Mouse (Mus musculus): ENCODE results near the gene Dchs2. TPM values are rescaled to one million over a fixed set of nuclear protein-coding genes. Genes with fewer than 3 reads are reported as not detected.

Gene Dchs2
- polyA plus RNA-seq, 1 experiment: 0.39 TPM

GRCm38 (mm10) chr3:83209646-83210045 lies 81.9 kb downstream of the Dchs2 start:
- no peak for DNase-seq
- Histone ChIP-seq H3K27me3 (ENCODE audit: control insufficient read depth, insufficient read depth, low read length) (no peaks in the 10 kb centered on the region), H3K4me3 (replicated peaks; ENCODE audit: insufficient read depth, low read depth, low read length) (no peak overlapping the region), H3K4me1 (ENCODE audit: control insufficient read depth, insufficient read depth, low read length) (no peaks in the 10 kb centered on the region), H3K27ac (ENCODE audit: insufficient read depth, low read length) (no peak overlapping the region)
- WGBS: 26% methylated on average over 9 of the region's 9 CpGs
- TF ChIP-seq CTCF (IDR thresholded peaks at IDR 0.05; ENCODE audit: borderline replicate concordance, insufficient read depth, low read depth, low read length): no peak
- no peak for TF ChIP-seq POLR2A (IDR thresholded peaks at IDR 0.05; ENCODE audit: borderline replicate concordance, insufficient read depth, low read length)

- Histone ChIP-seq H3K4me1 (ENCODE audit: control insufficient read depth, insufficient read depth, low read length) (no peaks in the 10 kb centered on the region), H3K27ac (ENCODE audit: insufficient read depth, low read length) (no peak overlapping the region), H3K27me3 (ENCODE audit: control insufficient read depth, insufficient read depth, low read length) (no peaks in the 10 kb centered on the region), H3K4me3 (replicated peaks; ENCODE audit: insufficient read depth, low read depth, low read length) (no peak overlapping the region)
- 70% methylated on average over 4 of the region's 4 CpGs for WGBS
- no peak for DNase-seq
- TF ChIP-seq POLR2A (IDR thresholded peaks at IDR 0.05; ENCODE audit: borderline replicate concordance, insufficient read depth, low read length) (no peak), CTCF (IDR thresholded peaks at IDR 0.05; ENCODE audit: borderline replicate concordance, insufficient read depth, low read depth, low read length) (no peak)
Measured at GRCm38 (mm10) chr3:83210210-83210609, 82.5 kb downstream of the Dchs2 start.

- Histone ChIP-seq H3K4me3 (replicated peaks; ENCODE audit: insufficient read depth, low read depth, low read length) (no peak overlapping the region), H3K27me3 (ENCODE audit: control insufficient read depth, insufficient read depth, low read length) (no peaks in the 10 kb centered on the region), H3K4me1 (ENCODE audit: control insufficient read depth, insufficient read depth, low read length) (no peaks in the 10 kb centered on the region), H3K27ac (ENCODE audit: insufficient read depth, low read length) (no peak overlapping the region)
- WGBS: 55% methylated on average over 5 of the region's 5 CpGs
- no peak for TF ChIP-seq CTCF (IDR thresholded peaks at IDR 0.05; ENCODE audit: borderline replicate concordance, insufficient read depth, low read depth, low read length)
- no peak for TF ChIP-seq POLR2A (IDR thresholded peaks at IDR 0.05; ENCODE audit: borderline replicate concordance, insufficient read depth, low read length)
- DNase-seq: no peak
Measured at GRCm38 (mm10) chr3:83211939-83212338, 84.2 kb downstream of the Dchs2 start.

- no peak for DNase-seq
- WGBS: 31% methylated on average over 7 of the region's 7 CpGs
- H3K4me1 ChIP-seq (ENCODE audit: control insufficient read depth, insufficient read depth, low read length): no peaks in the 10 kb centered on the region
Measured at GRCm38 (mm10) chr3:83212578-83212977, 84.8 kb downstream of the Dchs2 start.

GRCm38 (mm10) chr3:83218059-83218458 lies 90.3 kb downstream of the Dchs2 start:
- DNase-seq: no peak
- H3K27me3 ChIP-seq (ENCODE audit: control insufficient read depth, insufficient read depth, low read length): no peaks in the 10 kb centered on the region
- no peaks in the 10 kb centered on the region for H3K4me1 ChIP-seq (ENCODE audit: control insufficient read depth, insufficient read depth, low read length)
- TF ChIP-seq POLR2A (IDR thresholded peaks at IDR 0.05; ENCODE audit: borderline replicate concordance, insufficient read depth, low read length) (no peak), CTCF (IDR thresholded peaks at IDR 0.05; ENCODE audit: borderline replicate concordance, insufficient read depth, low read depth, low read length) (no peak)
- H3K27ac ChIP-seq (ENCODE audit: insufficient read depth, low read length): no peak overlapping the region
- no peak overlapping the region for H3K4me3 ChIP-seq (replicated peaks; ENCODE audit: insufficient read depth, low read depth, low read length)
- WGBS: 88% methylated on average over 4 of the region's 4 CpGs

More at GRCm38 (mm10) chr3:83212578-83212977, 84.8 kb downstream of the Dchs2 start:
- TF ChIP-seq POLR2A (IDR thresholded peaks at IDR 0.05; ENCODE audit: borderline replicate concordance, insufficient read depth, low read length) (no peak), CTCF (IDR thresholded peaks at IDR 0.05; ENCODE audit: borderline replicate concordance, insufficient read depth, low read depth, low read length) (no peak)
- Histone ChIP-seq H3K4me3 (replicated peaks; ENCODE audit: insufficient read depth, low read depth, low read length) (no peak overlapping the region), H3K27ac (ENCODE audit: insufficient read depth, low read length) (no peak overlapping the region), H3K27me3 (ENCODE audit: control insufficient read depth, insufficient read depth, low read length) (no peaks in the 10 kb centered on the region)

GRCm38 (mm10) chr3:83220101-83220500 lies 92.4 kb downstream of the Dchs2 start:
- WGBS: 88% methylated on average over 2 of the region's 2 CpGs
- H3K27ac ChIP-seq (ENCODE audit: insufficient read depth, low read length): no peak overlapping the region
- DNase-seq: no peak
- H3K27me3 ChIP-seq (ENCODE audit: control insufficient read depth, insufficient read depth, low read length): no peaks in the 10 kb centered on the region
- H3K4me1 ChIP-seq (ENCODE audit: control insufficient read depth, insufficient read depth, low read length): no peaks in the 10 kb centered on the region
- TF ChIP-seq POLR2A (IDR thresholded peaks at IDR 0.05; ENCODE audit: borderline replicate concordance, insufficient read depth, low read length) (no peak), CTCF (IDR thresholded peaks at IDR 0.05; ENCODE audit: borderline replicate concordance, insufficient read depth, low read depth, low read length) (no peak)
- H3K4me3 ChIP-seq (replicated peaks; ENCODE audit: insufficient read depth, low read depth, low read length): no peak overlapping the region

GRCm38 (mm10) chr3:83222125-83222524 lies 94.4 kb downstream of the Dchs2 start:
- no peak for DNase-seq
- 52% methylated on average over 5 of the region's 5 CpGs for WGBS
- no peak overlapping the region for H3K4me3 ChIP-seq (replicated peaks; ENCODE audit: insufficient read depth, low read depth, low read length)
- no peaks in the 10 kb centered on the region for H3K4me1 ChIP-seq (ENCODE audit: control insufficient read depth, insufficient read depth, low read length)
- no peak overlapping the region for H3K27ac ChIP-seq (ENCODE audit: insufficient read depth, low read length)
- H3K27me3 ChIP-seq (ENCODE audit: control insufficient read depth, insufficient read depth, low read length): no peaks in the 10 kb centered on the region
- TF ChIP-seq CTCF (IDR thresholded peaks at IDR 0.05; ENCODE audit: borderline replicate concordance, insufficient read depth, low read depth, low read length) (no peak), POLR2A (IDR thresholded peaks at IDR 0.05; ENCODE audit: borderline replicate concordance, insufficient read depth, low read length) (no peak)

- Histone ChIP-seq H3K27me3 (ENCODE audit: control insufficient read depth, insufficient read depth, low read length) (no peaks in the 10 kb centered on the region), H3K4me3 (replicated peaks; ENCODE audit: insufficient read depth, low read depth, low read length) (no peak overlapping the region), H3K4me1 (ENCODE audit: control insufficient read depth, insufficient read depth, low read length) (no peaks in the 10 kb centered on the region), H3K27ac (ENCODE audit: insufficient read depth, low read length) (no peak overlapping the region)
- no peak for DNase-seq
- WGBS: 86% methylated on average over 9 of the region's 9 CpGs
- TF ChIP-seq POLR2A (IDR thresholded peaks at IDR 0.05; ENCODE audit: borderline replicate concordance, insufficient read depth, low read length): no peak
- no peak for TF ChIP-seq CTCF (IDR thresholded peaks at IDR 0.05; ENCODE audit: borderline replicate concordance, insufficient read depth, low read depth, low read length)
Measured at GRCm38 (mm10) chr3:83228383-83228782, 100.6 kb downstream of the Dchs2 start.

Measured in cerebellum, adult 2 months (tissue).